Mouse (Mus musculus) midbrain, embryonic 13.5 days (tissue): Measurements from ENCODE around the gene Ptgis. TPM values are rescaled to one million over a fixed set of nuclear protein-coding genes. Genes with fewer than 3 reads are reported as not detected.

Experiments
- polyA plus RNA-seq: library from polyadenylated mRNA; unstranded; fragments of >200 nt; fragmentation: Nextera tagmentation; extraction: Ambion mirVana; gene quantifications from 2 replicates; pipeline ENCODE4 v1.2.1, GENCODE M21; 2015

The Ptgis gene
- polyA plus RNA-seq, 1 experiment from 2014 or later: 4.5 TPM

Other genes starting within 250 kb of the Ptgis start
- gene Stau1, start 244.3 kb downstream of the Ptgis start, polyA plus RNA-seq: 119 and 121 TPM in 2 replicates
- gene Ddx27, start 225.4 kb downstream of the Ptgis start, polyA plus RNA-seq: 40.3 TPM in 2 replicates
- 6.0 and 7.8 TPM in 2 replicates for gene Znfx1, start 177.6 kb downstream of the Ptgis start, polyA plus RNA-seq
- 2.1 and 2.3 TPM in 2 replicates for gene Kcnb1, start 50.4 kb downstream of the Ptgis start, polyA plus RNA-seq
- 10.6 and 11.2 TPM in 2 replicates for gene B4galt5, start 108.6 kb upstream of the Ptgis start, polyA plus RNA-seq
- 22.7 and 23.0 TPM in 2 replicates for gene Slc9a8, start 181.1 kb upstream of the Ptgis start, polyA plus RNA-seq